Mouse (Mus musculus): Measurements from ENCODE around the gene Arhgap10. TPM values are rescaled to one million over a fixed set of nuclear protein-coding genes. Genes with fewer than 3 reads are reported as not detected.

Arhgap10 gene
- polyA plus RNA-seq, 1 experiment: 0.32 TPM

- H3K27me3 ChIP-seq (ENCODE audit: control insufficient read depth): no peaks in the 10 kb centered on the region
- no peaks in the 10 kb centered on the region for H3K36me3 ChIP-seq (ENCODE audit: control insufficient read depth)
- no peak overlapping the region for H3K4me3 ChIP-seq (replicated peaks)
- TF ChIP-seq GATA1 (IDR thresholded peaks at IDR 0.05; ENCODE audit: low read length): no peak
- TF ChIP-seq TAL1 (IDR thresholded peaks at IDR 0.05; ENCODE audit: low read length): no peak
- H3K9me3 ChIP-seq (ENCODE audit: control insufficient read depth, low read length): no peaks in the 10 kb centered on the region
- H3K4me1 ChIP-seq (ENCODE audit: control insufficient read depth): no peaks in the 10 kb centered on the region
Observed at GRCm38 (mm10) chr8:77321901-77322300, 195.9 kb downstream of the Arhgap10 start.

- Histone ChIP-seq H3K27me3 (ENCODE audit: control insufficient read depth) (no peaks in the 10 kb centered on the region), H3K4me3 (replicated peaks) (no peak overlapping the region), H3K4me1 (ENCODE audit: control insufficient read depth) (no peaks in the 10 kb centered on the region), H3K36me3 (ENCODE audit: control insufficient read depth) (no peaks in the 10 kb centered on the region), H3K9me3 (ENCODE audit: control insufficient read depth, low read length) (no peaks in the 10 kb centered on the region)
- TF ChIP-seq TAL1 (IDR thresholded peaks at IDR 0.05; ENCODE audit: low read length) (no peak), GATA1 (IDR thresholded peaks at IDR 0.05; ENCODE audit: low read length) (no peak)
Observed at GRCm38 (mm10) chr8:77318590-77318989, 199.2 kb downstream of the Arhgap10 start.

DNA sequence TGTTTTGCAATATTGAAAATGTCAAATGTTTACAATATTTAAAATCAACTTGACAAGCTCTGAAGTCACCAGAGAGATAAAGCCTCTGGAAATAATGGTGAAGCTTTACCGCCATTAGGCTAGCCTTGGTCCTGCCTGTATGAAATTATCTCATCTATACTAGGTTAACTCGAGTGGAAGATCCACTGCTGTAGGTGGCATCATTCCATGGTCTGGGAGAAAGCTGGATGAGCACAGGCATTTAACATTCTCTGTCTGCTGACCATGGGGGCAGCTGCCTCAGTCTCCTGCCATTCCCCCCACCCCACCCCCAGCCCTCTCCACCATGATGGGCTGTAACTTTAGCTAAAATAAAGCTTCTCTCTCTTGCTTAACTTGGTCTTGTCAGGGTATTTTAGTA is 200.0 kb downstream of the Arhgap10 start:
- H3K36me3 ChIP-seq (ENCODE audit: control insufficient read depth): no peaks in the 10 kb centered on the region

DNA sequence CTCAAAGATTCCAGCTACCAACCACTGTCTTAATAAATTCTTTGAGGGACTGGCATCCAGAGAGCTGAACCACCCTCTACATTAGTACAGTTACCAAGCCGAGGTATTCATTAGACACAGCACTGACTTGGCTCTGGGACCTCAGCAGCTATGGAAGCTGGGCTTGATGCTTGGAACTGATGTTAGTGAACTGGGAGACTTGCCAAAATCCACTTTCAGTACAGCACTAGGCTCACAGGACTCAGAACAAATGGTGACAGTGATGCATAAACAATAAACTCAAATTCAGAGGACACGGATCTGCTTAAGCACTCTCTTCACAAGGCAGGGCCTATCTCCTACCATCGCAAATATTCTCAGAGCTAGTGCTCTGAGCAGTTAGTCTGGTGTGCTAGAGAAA is 204.8 kb downstream of the Arhgap10 start:
- no peak overlapping the region for H3K4me3 ChIP-seq (replicated peaks)
- no peaks in the 10 kb centered on the region for H3K27me3 ChIP-seq (ENCODE audit: control insufficient read depth)
- TF ChIP-seq GATA1 (IDR thresholded peaks at IDR 0.05; ENCODE audit: low read length): no peak
- TF ChIP-seq TAL1 (IDR thresholded peaks at IDR 0.05; ENCODE audit: low read length): no peak
- no peaks in the 10 kb centered on the region for H3K9me3 ChIP-seq (ENCODE audit: control insufficient read depth, low read length)
- no peaks in the 10 kb centered on the region; the same call in 1 of the 2 replicates for H3K4me1 ChIP-seq (ENCODE audit: control insufficient read depth)
- H3K36me3 ChIP-seq (ENCODE audit: control insufficient read depth): no peaks in the 10 kb centered on the region

More for the DNA sequence above, 200.0 kb downstream of the Arhgap10 start:
- Histone ChIP-seq H3K9me3 (ENCODE audit: control insufficient read depth, low read length) (no peaks in the 10 kb centered on the region), H3K4me1 (ENCODE audit: control insufficient read depth) (no peaks in the 10 kb centered on the region), H3K27me3 (ENCODE audit: control insufficient read depth) (no peaks in the 10 kb centered on the region), H3K4me3 (replicated peaks) (no peak overlapping the region)
- TF ChIP-seq TAL1 (IDR thresholded peaks at IDR 0.05; ENCODE audit: low read length): no peak

DNA sequence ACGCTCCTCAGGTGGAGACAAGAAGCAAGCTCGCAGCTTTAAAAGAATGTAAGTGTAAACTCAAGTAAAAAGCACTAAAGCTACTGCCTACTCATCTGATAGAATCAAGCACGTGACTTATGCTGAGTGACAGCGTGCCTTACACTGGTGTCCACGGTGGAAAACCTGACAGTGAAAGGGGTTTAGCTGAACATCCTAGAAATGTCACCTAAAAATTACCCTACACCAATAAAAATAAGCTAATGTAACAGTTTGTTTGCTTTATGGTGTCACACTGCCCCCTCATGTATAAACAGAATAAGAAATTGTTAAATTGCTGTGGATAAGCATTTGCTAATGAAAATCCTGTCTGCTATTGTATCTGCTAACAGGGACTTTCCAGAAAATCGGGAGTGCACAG is 206.0 kb downstream of the Arhgap10 start:
- Histone ChIP-seq H3K4me3 (replicated peaks) (no peak overlapping the region), H3K4me1 (ENCODE audit: control insufficient read depth) (no peaks in the 10 kb centered on the region; the same call in 1 of the 2 replicates), H3K27me3 (ENCODE audit: control insufficient read depth) (no peaks in the 10 kb centered on the region), H3K36me3 (ENCODE audit: control insufficient read depth) (no peaks in the 10 kb centered on the region), H3K9me3 (ENCODE audit: control insufficient read depth, low read length) (no peaks in the 10 kb centered on the region)
- TF ChIP-seq TAL1 (IDR thresholded peaks at IDR 0.05; ENCODE audit: low read length) (no peak), GATA1 (IDR thresholded peaks at IDR 0.05; ENCODE audit: low read length) (no peak)

- H3K4me3 ChIP-seq (replicated peaks): no peak overlapping the region
- no peaks in the 10 kb centered on the region; the same call in 1 of the 2 replicates for H3K4me1 ChIP-seq (ENCODE audit: control insufficient read depth)
- no peaks in the 10 kb centered on the region for H3K27me3 ChIP-seq (ENCODE audit: control insufficient read depth)
- no peaks in the 10 kb centered on the region for H3K9me3 ChIP-seq (ENCODE audit: control insufficient read depth, low read length)
- TF ChIP-seq TAL1 (IDR thresholded peaks at IDR 0.05; ENCODE audit: low read length) (no peak), GATA1 (IDR thresholded peaks at IDR 0.05; ENCODE audit: low read length) (no peak)
- H3K36me3 ChIP-seq (ENCODE audit: control insufficient read depth): no peaks in the 10 kb centered on the region
Observed at GRCm38 (mm10) chr8:77310541-77310940, 207.2 kb downstream of the Arhgap10 start.

DNA sequence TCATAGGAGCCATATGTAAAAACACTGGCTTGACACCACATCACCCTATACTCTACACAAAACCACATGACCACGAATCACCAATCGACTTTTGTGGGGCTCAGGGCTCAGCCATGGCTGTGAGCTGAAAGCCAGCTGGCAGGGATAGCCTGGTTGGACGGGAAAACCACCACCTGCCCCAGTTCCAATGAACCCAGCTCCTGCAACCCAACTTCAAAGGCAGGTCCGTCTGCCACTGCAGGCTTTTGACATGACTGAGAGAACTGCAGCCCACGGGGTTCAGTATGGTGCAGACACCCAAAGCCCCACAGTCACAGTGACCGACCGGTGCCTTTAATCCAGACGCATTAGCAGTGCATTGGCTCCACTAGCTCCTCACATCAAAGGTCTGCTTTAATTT is 207.7 kb downstream of the Arhgap10 start:
- no peak overlapping the region for H3K4me3 ChIP-seq (replicated peaks)
- H3K36me3 ChIP-seq (ENCODE audit: control insufficient read depth): no peaks in the 10 kb centered on the region
- no peaks in the 10 kb centered on the region for H3K9me3 ChIP-seq (ENCODE audit: control insufficient read depth, low read length)
- no peaks in the 10 kb centered on the region; the same call in 1 of the 2 replicates for H3K4me1 ChIP-seq (ENCODE audit: control insufficient read depth)
- no peaks in the 10 kb centered on the region for H3K27me3 ChIP-seq (ENCODE audit: control insufficient read depth)
- no peak for TF ChIP-seq GATA1 (IDR thresholded peaks at IDR 0.05; ENCODE audit: low read length)
- no peak for TF ChIP-seq TAL1 (IDR thresholded peaks at IDR 0.05; ENCODE audit: low read length)

- Histone ChIP-seq H3K4me3 (replicated peaks) (no peak overlapping the region), H3K36me3 (ENCODE audit: control insufficient read depth) (no peaks in the 10 kb centered on the region), H3K27me3 (ENCODE audit: control insufficient read depth) (no peaks in the 10 kb centered on the region), H3K4me1 (ENCODE audit: control insufficient read depth) (no peaks in the 10 kb centered on the region), H3K9me3 (ENCODE audit: control insufficient read depth, low read length) (peaks cover 4% of the 10 kb centered on the region)
- TF ChIP-seq TAL1 (IDR thresholded peaks at IDR 0.05; ENCODE audit: low read length): no peak
- TF ChIP-seq GATA1 (IDR thresholded peaks at IDR 0.05; ENCODE audit: low read length): no peak
Observed at GRCm38 (mm10) chr8:77294599-77294998, 223.2 kb downstream of the Arhgap10 start.

DNA sequence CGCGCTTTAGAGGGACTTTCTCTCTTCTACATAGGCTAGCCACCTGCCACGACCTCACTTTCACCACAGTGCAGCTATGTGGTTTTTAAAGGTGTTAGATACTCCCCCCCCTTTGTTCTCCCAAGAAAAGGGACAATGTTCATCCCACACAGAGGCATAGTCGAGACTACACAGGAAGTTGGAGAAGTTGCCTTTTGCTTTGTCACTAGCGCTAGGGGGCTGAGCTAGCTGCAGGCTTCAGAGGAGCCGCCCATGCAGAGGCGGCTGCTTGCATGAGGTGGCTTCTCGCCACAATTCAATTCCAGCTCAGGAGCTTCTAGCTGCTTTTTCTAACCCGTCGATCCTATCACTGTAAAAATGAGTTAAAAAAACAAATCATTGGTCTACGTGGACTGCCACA is 225.1 kb downstream of the Arhgap10 start:
- Histone ChIP-seq H3K4me3 (replicated peaks) (no peak overlapping the region), H3K36me3 (ENCODE audit: control insufficient read depth) (no peaks in the 10 kb centered on the region), H3K4me1 (ENCODE audit: control insufficient read depth) (no peaks in the 10 kb centered on the region), H3K27me3 (ENCODE audit: control insufficient read depth) (no peaks in the 10 kb centered on the region), H3K9me3 (ENCODE audit: control insufficient read depth, low read length) (peaks cover 4% of the 10 kb centered on the region)
- TF ChIP-seq GATA1 (IDR thresholded peaks at IDR 0.05; ENCODE audit: low read length): no peak
- no peak for TF ChIP-seq TAL1 (IDR thresholded peaks at IDR 0.05; ENCODE audit: low read length)

DNA sequence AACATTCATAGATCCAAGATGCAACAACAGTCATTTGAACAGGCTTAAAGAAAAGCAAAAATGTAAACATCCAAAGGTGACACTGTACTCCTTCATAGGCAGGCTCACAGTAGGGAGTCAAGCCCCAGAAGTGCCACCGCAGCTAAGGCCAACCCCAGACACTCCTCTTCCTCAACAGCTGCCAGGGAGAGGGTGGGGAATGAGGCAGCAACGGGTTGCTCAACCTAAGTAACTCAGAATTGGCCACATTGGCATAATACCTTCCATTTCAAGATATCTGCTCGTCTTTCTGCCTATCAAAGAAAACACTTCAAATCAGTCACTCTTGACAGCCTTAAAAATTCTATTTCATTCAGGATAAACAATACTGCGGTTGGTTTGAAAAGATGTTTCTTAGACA is 225.6 kb downstream of the Arhgap10 start:
- H3K4me3 ChIP-seq (replicated peaks): no peak overlapping the region
- no peaks in the 10 kb centered on the region for H3K36me3 ChIP-seq (ENCODE audit: control insufficient read depth)
- TF ChIP-seq GATA1 (IDR thresholded peaks at IDR 0.05; ENCODE audit: low read length) (no peak), TAL1 (IDR thresholded peaks at IDR 0.05; ENCODE audit: low read length) (no peak)
- H3K4me1 ChIP-seq (ENCODE audit: control insufficient read depth): no peaks in the 10 kb centered on the region
- H3K9me3 ChIP-seq (ENCODE audit: control insufficient read depth, low read length): peaks cover 4% of the 10 kb centered on the region
- H3K27me3 ChIP-seq (ENCODE audit: control insufficient read depth): no peaks in the 10 kb centered on the region
